Mouse (Mus musculus) embryonic facial prominence, embryonic 11.5 days (tissue): ENCODE measurements around the gene 4931429L15Rik. TPM values are rescaled to one million over a fixed set of nuclear protein-coding genes. Genes with fewer than 3 reads are reported as not detected.

Experiments
- ATAC-seq: fragments of 200-750 bp; cut with Nextera tagmentation; replicated peaks from 2 replicates; pipeline ENCODE4 v1.8.0; 2017; ENCODE audit warnings: low read depth; ENCODE audit not compliant: insufficient number of reproducible peaks, low FRiP score, low TSS enrichment
- DNase-seq: peaks from one replicate; pipeline ENCODE4 v3.0.0-alpha.2; 2015; ENCODE audit warnings: low spot score
- H3K27ac ChIP-seq: fragments of 300-500 bp; sonication (generic); replicated peaks from 2 replicates; pipeline ENCODE4 v1.5.1; 2014; ENCODE audit warnings: mild to moderate bottlenecking, low read depth, low read length, control low read depth
- H3K27me3 ChIP-seq: fragments of 300-500 bp; sonication (generic); 2 replicates; pipeline ENCODE4 v1.6.1; 2014; ENCODE audit warnings: mild to moderate bottlenecking, low read length, moderate library complexity, mixed read lengths; ENCODE audit not compliant: control insufficient read depth, insufficient read depth
- H3K36me3 ChIP-seq: fragments of 300-500 bp; sonication (generic); replicated peaks from 2 replicates; pipeline ENCODE4 v1.6.1; 2014; ENCODE audit warnings: low read depth, mild to moderate bottlenecking, low read length, moderate library complexity, mixed read lengths; ENCODE audit not compliant: control insufficient read depth, insufficient read depth
- H3K4me1 ChIP-seq: fragments of 300-500 bp; sonication (generic); 2 replicates; pipeline ENCODE4 v1.6.1; 2014; ENCODE audit warnings: low read length, mixed read lengths; ENCODE audit not compliant: control insufficient read depth, insufficient read depth
- H3K4me2 ChIP-seq: fragments of 300-500 bp; sonication (generic); 2 replicates; pipeline ENCODE4 v1.6.1; 2014; ENCODE audit warnings: low read depth, mild to moderate bottlenecking, control low read depth, low read length, moderate library complexity
- H3K4me3 ChIP-seq: fragments of 300-500 bp; sonication (generic); 2 replicates; pipeline ENCODE4 v1.5.1; 2014; ENCODE audit warnings: low read depth, low read length, control low read depth
- H3K9ac ChIP-seq: fragments of 300-500 bp; sonication (generic); replicated peaks from 2 replicates; pipeline ENCODE4 v1.6.1; 2014; ENCODE audit warnings: mild to moderate bottlenecking, control low read depth, low read length
- H3K9me3 ChIP-seq: fragments of 300-500 bp; sonication (generic); replicated peaks from 2 replicates; pipeline ENCODE4 v1.6.1; 2016; ENCODE audit warnings: mild to moderate bottlenecking, low read length, inconsistent platforms, mixed read lengths; ENCODE audit not compliant: control insufficient read depth
- WGBS: fragments of 180-500 bp; shearing (Covaris S2); extraction: QIAGEN DNeasy Blood & Tissue Kit; methylation state at CpG from one replicate; pipeline ENCODE4 v1.1.7; 2014; 5-methylcytosine and 5-hydroxymethylcytosine counted together
- polyA plus RNA-seq: library from polyadenylated mRNA; unstranded; fragments of >200 nt; fragmentation: Nextera tagmentation; extraction: Ambion mirVana; gene quantifications from 2 replicates; pipeline ENCODE4 v1.2.1, GENCODE M21; 2014

The 4931429L15Rik gene
- polyA plus RNA-seq, 1 experiment from 2014 or later, result not detected

GRCm38 (mm10) chr9:46270782-46271181 lies 49.0 kb downstream of the 4931429L15Rik start:
- H3K4me2 ChIP-seq, result no peak overlapping the region
- no peaks in the 10 kb centered on the region for H3K4me1 ChIP-seq
- ATAC-seq (no peak), DNase-seq (no peak)
- no peaks in the 10 kb centered on the region for H3K36me3 ChIP-seq
- no peaks in the 10 kb centered on the region for H3K27me3 ChIP-seq
- WGBS, result 93% methylated on average over 4 of the region's 4 CpGs
- H3K9ac ChIP-seq, result no peak overlapping the region
- no peak overlapping the region for H3K4me3 ChIP-seq
- H3K27ac ChIP-seq, result no peak overlapping the region
- H3K9me3 ChIP-seq, result no peaks in the 10 kb centered on the region

GRCm38 (mm10) chr9:46269125-46269524 lies 50.7 kb downstream of the 4931429L15Rik start:
- no peak overlapping the region for H3K4me2 ChIP-seq
- DNase-seq (no peak), ATAC-seq (no peak)
- H3K27ac ChIP-seq, result no peak overlapping the region
- no peaks in the 10 kb centered on the region for H3K36me3 ChIP-seq
- 83% methylated on average over 5 of the region's 5 CpGs for WGBS
- H3K4me1 ChIP-seq, result no peaks in the 10 kb centered on the region
- no peaks in the 10 kb centered on the region for H3K9me3 ChIP-seq
- H3K27me3 ChIP-seq, result no peaks in the 10 kb centered on the region
- H3K4me3 ChIP-seq, result no peak overlapping the region
- H3K9ac ChIP-seq, result no peak overlapping the region

DNA sequence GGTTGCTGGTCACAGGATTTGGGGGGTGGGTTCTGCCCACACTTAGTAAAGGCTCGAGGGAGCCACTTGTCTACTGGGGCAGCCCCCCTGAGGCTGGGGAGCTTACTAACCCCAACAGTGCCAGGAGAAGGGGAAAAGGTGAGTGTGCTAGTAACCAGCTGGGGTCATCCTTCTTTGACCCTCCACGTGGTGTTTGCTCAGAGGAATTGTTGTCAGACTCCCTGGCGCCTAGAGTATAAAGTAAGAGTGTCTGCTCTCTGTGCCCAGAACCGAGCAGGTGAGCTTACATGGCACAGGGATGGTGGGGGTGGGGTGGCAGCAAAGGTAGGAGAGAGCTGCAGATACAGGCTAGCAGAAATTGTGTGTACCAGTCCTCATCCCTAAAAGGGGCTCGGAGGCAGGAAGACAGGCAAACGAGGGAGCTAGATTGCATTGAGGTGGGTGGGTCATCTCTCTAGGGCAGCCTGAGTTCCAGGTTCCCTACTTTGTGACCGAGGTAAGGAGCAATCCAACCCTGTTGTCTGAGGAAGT lies 51.4 kb downstream of the 4931429L15Rik start, which contains the start of gene Apoa5:
TSS of gene Apoa5 (plus strand) at position 291 of the 531 bp plus-strand sequence.
- 64% methylated on average over 7 of the region's 7 CpGs for WGBS

DNA sequence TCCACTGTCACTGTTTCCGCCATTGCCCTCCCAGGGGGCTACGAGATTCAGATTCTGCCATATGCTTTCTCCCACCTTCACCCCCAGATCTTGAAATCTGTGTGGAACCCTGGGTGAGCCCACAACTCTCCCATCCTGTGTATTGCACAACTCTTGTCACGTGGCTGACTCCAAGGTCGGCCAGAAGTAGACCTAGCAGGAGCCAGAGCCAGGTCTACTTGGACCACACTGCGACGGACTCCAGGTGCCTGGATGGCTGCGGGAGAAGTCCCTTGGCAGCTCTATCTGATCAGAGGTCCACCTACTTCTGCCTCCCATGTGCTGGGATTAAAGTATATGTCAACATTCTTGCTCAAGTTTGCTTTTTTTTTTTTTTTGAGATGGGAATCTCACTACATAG lies 58.7 kb downstream of the 4931429L15Rik start:
- no peak overlapping the region for H3K9ac ChIP-seq
- no peak for DNase-seq
- H3K27ac ChIP-seq, result no peak overlapping the region
- H3K4me2 ChIP-seq, result no peak overlapping the region
- no peaks in the 10 kb centered on the region for H3K4me1 ChIP-seq
- H3K9me3 ChIP-seq, result no peaks in the 10 kb centered on the region
- H3K27me3 ChIP-seq, result no peaks in the 10 kb centered on the region
- H3K4me3 ChIP-seq, result no peak overlapping the region
- 91% methylated on average over 7 of the region's 7 CpGs for WGBS
- no peaks in the 10 kb centered on the region for H3K36me3 ChIP-seq
- ATAC-seq, result no peak

More for the DNA sequence above, 51.4 kb downstream of the 4931429L15Rik start, which contains the start of gene Apoa5:
- H3K36me3 ChIP-seq, result no peaks in the 10 kb centered on the region
- no peak within 1 kb of the TSS for H3K9ac ChIP-seq
- no peaks in the 10 kb centered on the region for H3K4me1 ChIP-seq
- no peaks in the 10 kb centered on the region for H3K27me3 ChIP-seq
- no peak within 1 kb of the TSS for H3K4me2 ChIP-seq
- H3K4me3 ChIP-seq, result no peak within 1 kb of the TSS
- no peaks in the 10 kb centered on the region for H3K9me3 ChIP-seq
- DNase-seq, result no peak
- ATAC-seq, result no peak
- no peak within 1 kb of the TSS for H3K27ac ChIP-seq

DNA sequence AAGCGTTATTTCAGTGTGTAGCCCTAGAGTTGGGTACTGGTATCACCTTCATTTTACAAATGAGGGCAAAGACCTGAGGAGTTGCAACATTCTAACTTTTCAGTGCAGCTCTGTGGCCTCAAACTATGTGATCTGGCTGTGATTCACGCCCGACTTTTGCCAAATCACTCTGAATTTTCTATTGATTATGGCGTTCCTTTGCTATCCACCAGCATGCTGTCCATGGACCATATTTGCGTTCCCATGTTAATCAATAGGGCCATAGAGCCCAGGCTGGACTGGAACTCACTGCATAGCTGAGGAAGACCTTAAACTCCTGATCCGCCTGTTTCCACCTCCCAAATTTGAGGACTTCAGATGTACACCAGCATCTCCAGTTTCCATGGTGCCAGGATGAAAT lies 60.7 kb downstream of the 4931429L15Rik start:
- Histone ChIP-seq H3K4me2 (no peak overlapping the region), H3K4me1 (no peaks in the 10 kb centered on the region), H3K27me3 (no peaks in the 10 kb centered on the region), H3K36me3 (no peaks in the 10 kb centered on the region), H3K4me3 (no peak overlapping the region), H3K27ac (no peak overlapping the region), H3K9ac (no peak overlapping the region), H3K9me3 (no peaks in the 10 kb centered on the region)
- WGBS, result 87% methylated on average over 6 of the region's 6 CpGs
- ATAC-seq, result no peak
- no peak for DNase-seq

DNA sequence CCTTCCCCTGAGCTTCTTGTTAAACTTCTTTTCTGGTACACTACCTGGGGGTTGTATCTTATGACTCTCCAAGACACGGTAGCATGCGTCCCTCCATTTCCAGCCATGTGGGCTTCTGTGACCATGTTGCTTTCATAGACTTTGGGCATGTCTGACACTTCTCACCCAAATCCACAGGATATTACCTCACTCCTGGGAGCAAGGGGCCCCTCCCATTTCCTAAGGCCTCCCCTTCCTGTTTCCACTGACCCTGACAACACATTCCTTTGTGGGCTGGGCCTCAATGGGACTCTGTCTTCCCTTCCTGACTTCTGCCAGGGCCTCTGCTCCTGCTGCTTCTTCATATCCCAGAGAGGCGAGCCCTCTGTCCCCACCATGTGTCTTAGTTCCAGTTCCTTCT lies 62.2 kb downstream of the 4931429L15Rik start:
- 78% methylated on average over 3 of the region's 3 CpGs for WGBS
- Histone ChIP-seq H3K4me1 (no peaks in the 10 kb centered on the region), H3K27me3 (no peaks in the 10 kb centered on the region), H3K27ac (no peak overlapping the region), H3K4me2 (no peak overlapping the region), H3K9ac (no peak overlapping the region), H3K36me3 (no peaks in the 10 kb centered on the region), H3K4me3 (no peak overlapping the region), H3K9me3 (no peaks in the 10 kb centered on the region)
- ATAC-seq (no peak), DNase-seq (no peak)

DNA sequence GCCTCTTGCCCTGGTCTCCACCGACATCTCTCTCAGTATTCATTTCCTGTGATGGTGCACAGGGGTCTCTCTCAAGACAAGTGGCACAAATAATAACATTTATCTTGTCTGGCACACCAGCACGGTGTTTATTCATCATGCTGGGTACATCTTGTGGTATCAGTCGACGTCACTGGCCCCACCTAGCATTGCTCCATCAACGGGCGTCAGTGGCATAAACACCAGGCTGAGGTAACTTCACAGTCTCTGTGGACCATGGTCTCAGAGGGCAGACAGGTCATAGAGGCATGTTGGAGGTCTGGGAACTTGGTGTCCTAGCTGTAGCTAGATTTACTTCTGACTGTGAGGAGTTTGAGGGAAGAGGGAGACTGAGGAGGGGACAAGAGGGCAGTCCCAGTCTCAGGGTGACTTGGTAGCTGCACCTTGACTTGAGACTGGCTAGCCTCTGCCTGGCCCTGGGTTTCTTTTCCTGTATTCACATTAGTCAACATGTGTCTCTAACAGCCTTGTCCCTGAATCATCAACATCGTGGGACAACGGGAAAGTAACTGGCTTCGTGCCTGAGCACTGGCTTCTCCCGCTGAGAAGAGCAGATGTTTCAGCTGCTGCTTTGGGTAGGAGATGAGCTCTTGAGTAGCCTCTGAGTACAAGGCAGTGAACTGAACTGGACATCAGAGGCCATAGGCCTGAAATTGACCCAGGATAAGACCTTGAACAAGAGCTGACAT lies 63.0 kb downstream of the 4931429L15Rik start:
- WGBS, result 86% methylated on average over 10 of the region's 10 CpGs
- no peak overlapping the region for H3K4me3 ChIP-seq
- DNase-seq (no peak), ATAC-seq (no peak)
- no peak overlapping the region for H3K4me2 ChIP-seq
- H3K4me1 ChIP-seq, result no peaks in the 10 kb centered on the region
- no peaks in the 10 kb centered on the region for H3K27me3 ChIP-seq
- no peaks in the 10 kb centered on the region for H3K9me3 ChIP-seq
- H3K27ac ChIP-seq, result no peak overlapping the region
- no peak overlapping the region for H3K9ac ChIP-seq
- no peaks in the 10 kb centered on the region for H3K36me3 ChIP-seq

- Histone ChIP-seq H3K27ac (no peak overlapping the region), H3K4me1 (no peaks in the 10 kb centered on the region), H3K36me3 (no peaks in the 10 kb centered on the region), H3K27me3 (no peaks in the 10 kb centered on the region), H3K9me3 (no peaks in the 10 kb centered on the region), H3K4me2 (no peak overlapping the region), H3K4me3 (no peak overlapping the region), H3K9ac (no peak overlapping the region)
- ATAC-seq, result no peak
- no peak for DNase-seq
- 93% methylated on average over 7 of the region's 7 CpGs for WGBS
Measured at GRCm38 (mm10) chr9:46256177-46256576, 63.6 kb downstream of the 4931429L15Rik start.
